Mouse (Mus musculus) heart, embryonic 14.5 days (tissue): Measurements from ENCODE around the gene Celsr1. TPM values are rescaled to one million over a fixed set of nuclear protein-coding genes. Genes with fewer than 3 reads are reported as not detected.

Experiments used
- ATAC-seq: fragments of 200-750 bp; cut with Nextera tagmentation; 2 replicates; pipeline ENCODE4 v1.8.0; 2017; ENCODE audit warnings: low read depth, moderate TSS enrichment; ENCODE audit not compliant: insufficient number of reproducible peaks, insufficient read depth, low FRiP score
- H3K27ac ChIP-seq, 2 experiments: fragments of 200-500 bp in 1 of 2; fragments of 300-500 bp in 1 of 2; sonication (generic) in 1 of 2; replicated peaks in 1 of 2; 2 replicates each; pipeline ENCODE4 v1.5.1; 2012 to 2014; ENCODE audit warnings: low read depth in 2 of 2, low read length in 2 of 2, control low read depth in 1 of 2, mild to moderate bottlenecking in 1 of 2, mixed read lengths in 1 of 2; ENCODE audit not compliant: control insufficient read depth in 1 of 2, insufficient read depth in 1 of 2
- H3K27me3 ChIP-seq: fragments of 300-500 bp; sonication (generic); 2 replicates; pipeline ENCODE4 v1.6.1; 2014; ENCODE audit warnings: mild to moderate bottlenecking, low read length, control low read depth; ENCODE audit not compliant: control insufficient read depth, insufficient read depth
- H3K36me3 ChIP-seq: fragments of 300-500 bp; sonication (generic); 2 replicates; pipeline ENCODE4 v1.6.1; 2014; ENCODE audit warnings: mild to moderate bottlenecking, control low read depth, low read length, mixed read lengths; ENCODE audit not compliant: control insufficient read depth, insufficient read depth
- H3K4me1 ChIP-seq, 2 experiments: fragments of 200-500 bp in 1 of 2; fragments of 300-500 bp in 1 of 2; sonication (generic) in 1 of 2; 2 replicates each; pipeline ENCODE4 v1.6.1; 2012 to 2014; ENCODE audit warnings: low read length in 2 of 2, control low read depth in 1 of 2, mixed read lengths in 1 of 2; ENCODE audit not compliant: control insufficient read depth in 2 of 2, insufficient read depth in 2 of 2
- H3K4me2 ChIP-seq: fragments of 300-500 bp; sonication (generic); 2 replicates; pipeline ENCODE4 v1.6.1; 2014; ENCODE audit warnings: mild to moderate bottlenecking, low read length
- H3K4me3 ChIP-seq, 2 experiments: fragments of 200-500 bp in 1 of 2; fragments of 300-500 bp in 1 of 2; sonication (generic) in 1 of 2; 2 replicates each; pipeline ENCODE4 v1.5.1; 2012 to 2014; ENCODE audit warnings: low read length in 2 of 2, mild to moderate bottlenecking in 2 of 2, control low read depth in 1 of 2, low read depth in 1 of 2, moderate library complexity in 1 of 2; ENCODE audit not compliant: control insufficient read depth in 1 of 2, insufficient read depth in 1 of 2
- H3K9ac ChIP-seq: fragments of 300-500 bp; sonication (generic); 2 replicates; pipeline ENCODE4 v1.6.1; 2014; ENCODE audit warnings: mild to moderate bottlenecking, low read length
- H3K9me3 ChIP-seq: fragments of 300-500 bp; sonication (generic); 2 replicates; pipeline ENCODE4 v1.6.1; 2016; ENCODE audit warnings: low read length, control low read depth; ENCODE audit not compliant: control insufficient read depth
- WGBS: fragments of 180-500 bp; shearing (Covaris S2); extraction: QIAGEN DNeasy Blood & Tissue Kit; methylation state at CpG from one replicate; pipeline ENCODE4 v1.1.7; 2014; 5-methylcytosine and 5-hydroxymethylcytosine counted together
- polyA plus RNA-seq: library from polyadenylated mRNA; unstranded; fragments of >200 nt; fragmentation: Nextera tagmentation; extraction: Ambion mirVana; gene quantifications from 2 replicates; pipeline ENCODE4 v1.2.1, GENCODE M21; 2014

The Celsr1 gene
- polyA plus RNA-seq, result 2.8 and 3.1 TPM in 2 replicates

DNA sequence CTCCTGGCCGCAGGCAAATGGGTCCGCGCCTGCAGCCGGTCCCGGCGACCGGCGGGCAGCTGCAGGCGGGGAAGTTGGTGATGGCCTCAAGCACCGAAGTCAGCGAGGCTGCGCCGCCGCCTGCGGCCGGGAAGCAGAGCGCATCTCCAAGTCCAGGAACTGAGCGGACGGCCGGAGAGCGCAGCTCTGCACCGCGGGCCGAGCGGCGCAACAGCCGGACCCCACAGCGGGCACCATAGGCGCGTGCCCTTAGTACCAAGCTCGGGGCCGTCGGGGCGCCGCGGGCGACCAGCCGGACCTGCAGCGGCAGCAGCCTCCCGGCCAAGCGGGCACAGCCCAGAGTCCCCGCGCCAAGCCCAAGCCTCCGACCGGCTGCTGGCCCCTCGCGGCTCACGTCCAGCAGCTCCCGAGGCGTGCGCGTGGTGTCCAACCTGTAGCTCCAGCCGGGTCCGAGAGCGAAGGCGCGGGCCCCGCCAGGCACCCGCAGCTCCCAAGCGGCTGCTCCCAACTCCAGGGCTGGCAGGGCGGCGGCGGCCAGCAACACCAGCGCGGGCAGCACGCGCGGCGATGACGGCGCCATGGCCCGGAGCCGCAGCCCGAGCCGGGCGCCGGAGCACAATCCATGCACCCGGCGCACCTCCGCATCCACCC lies at the start of gene Celsr1:
Gene Celsr1 (minus strand): TSS at position 587 of the 651 bp plus-strand sequence.
- ATAC-seq, result no peak; the same call in 1 of the 2 replicates
- peaks cover 12% of the 10 kb centered on the region; the same call in 1 of the 2 replicates for H3K36me3 ChIP-seq

DNA sequence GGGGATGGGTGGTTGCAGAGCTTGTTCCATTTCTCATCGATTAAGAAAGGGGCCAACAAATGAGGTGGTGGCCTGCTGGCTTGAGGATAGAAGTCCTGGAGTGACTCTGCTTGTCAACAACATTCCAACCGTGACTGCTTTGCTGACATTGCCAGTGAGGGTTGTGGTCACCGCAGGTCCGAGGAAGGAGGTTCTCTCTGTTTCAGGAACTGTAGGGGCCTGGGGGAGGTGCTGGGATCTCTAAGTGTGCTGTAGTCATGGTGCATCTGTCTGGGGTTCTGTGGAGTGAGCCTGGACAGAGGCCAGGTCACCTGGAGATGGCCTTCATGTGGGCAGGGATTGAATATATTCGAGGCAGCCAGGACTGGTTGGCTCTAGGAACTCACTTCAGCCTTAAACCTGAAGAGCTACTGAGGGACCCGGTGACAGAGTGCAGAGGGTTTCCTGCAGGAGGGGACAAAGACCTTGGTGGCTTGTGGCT lies 49.7 kb upstream of the Celsr1 start:
- no peaks in the 10 kb centered on the region for H3K27me3 ChIP-seq
- H3K27ac ChIP-seq, result peak overlapping the region; percentile 82 to 91
- peaks cover 88 to 99% of the 10 kb centered on the region in 2 experiments for H3K4me1 ChIP-seq
- peak overlapping the region; percentile 43 for H3K4me2 ChIP-seq
- WGBS, result 1% methylated on average over 6 of the region's 6 CpGs
- ATAC-seq, result 0 out of 2 replicates have a peak, but pooled peaks have one; percentile 3
- H3K36me3 ChIP-seq, result no peaks in the 10 kb centered on the region
- no peak overlapping the region for H3K4me3 ChIP-seq
- no peaks in the 10 kb centered on the region for H3K9me3 ChIP-seq
- peak overlapping the region; percentile 53; the same call in 1 of the 2 replicates for H3K9ac ChIP-seq

More for the DNA sequence above, at the start of gene Celsr1:
- peaks cover 21% of the 10 kb centered on the region; the same call in 1 of the 2 replicates for H3K27me3 ChIP-seq
- H3K4me2 ChIP-seq, result peak within 1 kb of the TSS; percentile 87
- peak within 1 kb of the TSS; percentile 73 for H3K9ac ChIP-seq
- peak within 1 kb of the TSS; percentile 55 to 68 for H3K4me3 ChIP-seq
- H3K27ac ChIP-seq, result peak within 1 kb of the TSS in 1 of 2 experiments; percentile 53; a peak in 2 of 4 replicates
- H3K9me3 ChIP-seq, result peaks cover 8% of the 10 kb centered on the region; the same call in 1 of the 2 replicates
- under 1% methylated on average over 74 of the region's 80 CpGs for WGBS
- peaks cover 8 to 28% of the 10 kb centered on the region in 2 experiments; a peak in 3 of 4 replicates for H3K4me1 ChIP-seq

DNA sequence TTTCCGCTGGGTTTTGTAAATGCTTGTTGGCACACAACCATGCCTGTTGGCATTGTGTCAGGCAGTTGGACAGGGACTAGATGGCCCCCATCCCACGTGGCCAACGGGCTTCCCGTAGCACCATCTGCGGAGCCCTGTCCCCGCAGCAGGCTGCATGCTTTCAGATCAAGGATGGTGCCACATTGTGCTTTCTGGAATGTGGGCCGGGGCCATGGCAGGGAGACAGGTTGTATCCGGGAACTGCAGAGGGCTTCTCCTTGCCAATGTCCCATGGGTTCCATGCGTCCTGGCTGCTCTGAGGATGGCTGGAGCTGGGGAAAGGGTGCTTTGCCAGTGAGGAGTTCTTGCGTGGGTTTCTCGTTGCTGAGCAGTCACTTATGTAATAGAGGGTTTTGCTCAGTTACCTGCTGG lies 49.0 kb upstream of the Celsr1 start:
- peaks cover 87 to 99% of the 10 kb centered on the region in 2 experiments for H3K4me1 ChIP-seq
- no peaks in the 10 kb centered on the region for H3K36me3 ChIP-seq
- peak overlapping the region; percentile 43 for H3K4me2 ChIP-seq
- peak overlapping the region; percentile 82 to 91 for H3K27ac ChIP-seq
- H3K9me3 ChIP-seq, result no peaks in the 10 kb centered on the region
- WGBS, result 59% methylated on average over 11 of the region's 11 CpGs
- no peak overlapping the region for H3K4me3 ChIP-seq
- peak overlapping the region; percentile 53; the same call in 1 of the 2 replicates for H3K9ac ChIP-seq
- no peak for ATAC-seq
- no peaks in the 10 kb centered on the region for H3K27me3 ChIP-seq

DNA sequence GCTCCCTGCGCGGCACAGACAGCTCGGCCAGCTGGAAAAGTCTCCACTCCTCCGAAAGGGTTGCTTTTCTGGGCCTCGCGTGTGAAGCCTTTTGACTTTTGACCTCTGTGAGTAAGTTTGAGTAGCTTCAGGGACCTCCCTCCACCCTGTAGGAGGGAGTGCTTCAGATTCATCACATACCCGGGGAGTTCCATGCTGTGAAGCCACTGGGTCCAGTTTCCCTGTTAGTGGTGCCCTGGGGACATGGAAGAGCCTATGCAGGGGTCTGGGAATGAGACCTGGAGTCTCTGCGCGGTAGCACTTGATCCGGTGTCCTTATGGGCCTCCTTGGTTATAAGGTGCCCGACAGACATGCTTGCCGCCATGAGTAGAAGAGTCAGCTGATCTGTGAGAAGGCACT lies 48.1 kb upstream of the Celsr1 start:
- 0 out of 4 replicates have a peak overlapping the region, but pooled peaks of 1 of the 2 experiments have one; percentile 6 for H3K27ac ChIP-seq
- no peaks in the 10 kb centered on the region for H3K9me3 ChIP-seq
- no peak overlapping the region for H3K4me3 ChIP-seq
- ATAC-seq, result no peak
- no peak overlapping the region for H3K4me2 ChIP-seq
- peaks cover 83 to 93% of the 10 kb centered on the region in 2 experiments for H3K4me1 ChIP-seq
- no peaks in the 10 kb centered on the region for H3K27me3 ChIP-seq
- H3K9ac ChIP-seq, result no peak overlapping the region
- 68% methylated on average over 12 of the region's 12 CpGs for WGBS
- no peaks in the 10 kb centered on the region for H3K36me3 ChIP-seq

DNA sequence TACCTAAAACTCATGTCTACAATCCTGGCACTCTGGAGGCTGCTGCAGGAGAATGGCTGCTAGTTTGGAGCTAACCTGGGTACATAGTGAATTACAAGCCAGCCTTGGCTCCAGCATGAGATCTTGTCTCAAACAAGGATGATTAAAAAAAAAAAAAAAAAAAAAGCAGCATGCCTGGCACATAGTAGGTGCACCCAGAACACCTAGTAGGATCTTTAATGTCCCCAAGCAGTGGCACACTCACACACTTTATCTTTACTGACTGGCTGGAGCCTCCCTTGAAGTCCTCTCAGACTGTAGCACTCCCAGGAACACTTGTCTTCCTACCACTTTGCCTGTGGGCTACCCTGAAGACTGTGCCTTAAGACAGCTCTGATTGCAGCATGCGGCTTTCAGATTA lies 46.8 kb upstream of the Celsr1 start:
- Histone ChIP-seq H3K9ac (no peak overlapping the region), H3K36me3 (no peaks in the 10 kb centered on the region), H3K27ac (peak overlapping the region in 1 of 2 experiments; percentile 48; a peak in 1 of 4 replicates), H3K27me3 (no peaks in the 10 kb centered on the region), H3K4me1 (peaks cover 80 to 91% of the 10 kb centered on the region in 2 experiments), H3K4me3 (no peak overlapping the region), H3K9me3 (no peaks in the 10 kb centered on the region), H3K4me2 (no peak overlapping the region)
- WGBS, result 94% methylated on average over 1 of the region's 1 CpGs
- no peak for ATAC-seq

DNA sequence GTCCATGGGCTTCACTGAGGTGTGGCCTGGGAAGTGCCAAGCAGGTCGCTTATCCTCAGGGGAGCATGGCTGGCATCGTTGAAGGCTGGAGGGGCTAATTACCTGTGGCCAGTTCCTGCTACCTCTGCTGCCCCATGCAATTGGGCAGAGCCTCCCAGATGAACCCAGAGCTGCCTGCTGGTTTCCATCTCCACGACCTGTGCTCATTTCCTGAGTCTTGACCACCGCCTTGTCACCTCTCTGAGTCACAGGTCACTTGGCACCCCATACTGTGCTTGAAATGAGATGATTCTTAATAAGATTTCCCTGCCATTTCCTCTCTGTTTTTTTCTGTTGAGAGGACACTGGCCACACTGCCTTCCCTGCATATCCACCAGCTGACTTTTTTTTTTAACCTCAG lies 46.3 kb upstream of the Celsr1 start:
- 63% methylated on average over 4 of the region's 4 CpGs for WGBS
- Histone ChIP-seq H3K4me2 (no peak overlapping the region), H3K36me3 (no peaks in the 10 kb centered on the region), H3K9ac (0 out of 2 replicates have a peak overlapping the region, but pooled peaks have one; percentile 10), H3K4me1 (peaks cover 76 to 86% of the 10 kb centered on the region in 2 experiments), H3K27ac (peak overlapping the region in 1 of 2 experiments; percentile 48; a peak in 3 of 4 replicates), H3K27me3 (no peaks in the 10 kb centered on the region), H3K9me3 (no peaks in the 10 kb centered on the region), H3K4me3 (no peak overlapping the region)
- ATAC-seq, result no peak

DNA sequence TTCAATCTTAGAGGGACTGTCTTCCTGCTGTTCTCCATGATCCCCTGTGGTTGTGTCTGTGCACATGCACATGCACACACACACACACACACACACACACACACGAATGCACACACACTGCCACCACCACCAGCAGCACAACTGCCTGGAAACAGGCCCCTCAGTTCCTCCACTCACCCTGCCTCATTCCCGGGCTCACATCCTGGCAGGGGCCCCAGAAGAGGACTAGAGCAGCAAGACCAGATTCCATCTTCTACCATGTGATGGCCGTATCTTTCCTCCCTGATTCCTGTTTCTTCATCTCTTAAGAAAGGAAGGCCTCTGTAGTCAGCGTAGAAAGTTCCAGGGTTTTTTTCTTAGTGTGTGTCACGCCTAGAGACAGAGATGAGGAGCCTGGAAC lies 45.9 kb upstream of the Celsr1 start:
- peak overlapping the region in 1 of 2 experiments; percentile 48 for H3K27ac ChIP-seq
- peaks cover 73 to 82% of the 10 kb centered on the region in 2 experiments for H3K4me1 ChIP-seq
- H3K9ac ChIP-seq, result 0 out of 2 replicates have a peak overlapping the region, but pooled peaks have one; percentile 10
- ATAC-seq, result no peak
- H3K9me3 ChIP-seq, result no peaks in the 10 kb centered on the region
- H3K36me3 ChIP-seq, result no peaks in the 10 kb centered on the region
- no peak overlapping the region for H3K4me3 ChIP-seq
- no peaks in the 10 kb centered on the region for H3K27me3 ChIP-seq
- 57% methylated on average over 5 of the region's 5 CpGs for WGBS
- H3K4me2 ChIP-seq, result no peak overlapping the region
